Mouse (Mus musculus) forebrain, postnatal 0 days (tissue): Measurements from ENCODE around the gene Galns. TPM values are rescaled to one million over a fixed set of nuclear protein-coding genes. Genes with fewer than 3 reads are reported as not detected.

ENCODE experiments used
- ATAC-seq: fragments of 200-750 bp; cut with Nextera tagmentation; 2 replicates; pipeline ENCODE4 v1.8.0; 2017; ENCODE audit warnings: mild to moderate bottlenecking, moderate library complexity
- DNase-seq: peaks from one replicate; pipeline ENCODE4 v3.0.0-alpha.2; 2015
- H3K27ac ChIP-seq: fragments of 300-500 bp; sonication (generic); 2 replicates; pipeline ENCODE4 v1.5.1; 2014; ENCODE audit warnings: low read depth, mild to moderate bottlenecking, antibody characterized with exemption, low read length, moderate library complexity, mixed read lengths
- H3K27me3 ChIP-seq: fragments of 300-500 bp; sonication (generic); 2 replicates; pipeline ENCODE4 v1.6.1; 2014; ENCODE audit warnings: mild to moderate bottlenecking, low read length, mixed read lengths; ENCODE audit not compliant: insufficient read depth
- H3K36me3 ChIP-seq: fragments of 300-500 bp; sonication (generic); 2 replicates; pipeline ENCODE4 v1.6.1; 2014; ENCODE audit warnings: mild to moderate bottlenecking, moderate library complexity; ENCODE audit not compliant: insufficient read depth
- H3K4me1 ChIP-seq: fragments of 300-500 bp; sonication (generic); 2 replicates; pipeline ENCODE4 v1.6.1; 2014; ENCODE audit warnings: antibody characterized with exemption; ENCODE audit not compliant: insufficient read depth
- H3K4me2 ChIP-seq: fragments of 300-500 bp; sonication (generic); 2 replicates; pipeline ENCODE4 v1.6.1; 2014; ENCODE audit warnings: low read depth, mild to moderate bottlenecking, moderate library complexity
- H3K4me3 ChIP-seq: fragments of 300-500 bp; sonication (generic); 2 replicates; pipeline ENCODE4 v1.5.1; 2014; ENCODE audit warnings: low read depth, low read length, mixed read lengths
- H3K9ac ChIP-seq: fragments of 300-500 bp; sonication (generic); 2 replicates; pipeline ENCODE4 v1.6.1; 2014; ENCODE audit warnings: mild to moderate bottlenecking
- H3K9me3 ChIP-seq: fragments of 300-500 bp; sonication (generic); 2 replicates; pipeline ENCODE4 v1.6.1; 2016; ENCODE audit warnings: low read length
- CTCF ChIP-seq: sonication (generic); IDR thresholded peaks from 2 replicates; pipeline ENCODE4 v1.5.1; 2016; ENCODE audit warnings: antibody characterized with exemption, control low read depth, low read depth
- WGBS: fragments of 180-500 bp; shearing (Covaris S2); extraction: QIAGEN DNeasy Blood & Tissue Kit; methylation state at CpG from one replicate; pipeline ENCODE4 v1.1.7; 2014; 5-methylcytosine and 5-hydroxymethylcytosine counted together
- polyA plus RNA-seq: library from polyadenylated mRNA; unstranded; fragments of >200 nt; fragmentation: Nextera tagmentation; extraction: Ambion mirVana; gene quantifications from 2 replicates; pipeline ENCODE4 v1.2.1, GENCODE M21; 2015
- total RNA-seq: library from RNA; depleted of rRNA; stranded (reverse); fragments of >200 nt; gene quantifications from 2 replicates; pipeline ENCODE4 v1.2.3, GENCODE M21; 2014; rRNA removed

Galns gene
- total RNA-seq (8.8 and 12.8 TPM in 2 replicates), polyA plus RNA-seq (6.0 and 8.4 TPM in 2 replicates)

GRCm38 (mm10) chr8:122611295-122612133, at the start of gene Galns, which contains the start of gene Trappc2l:
Gene Galns, minus strand, starts transcription at chr8:122611463.
Gene Trappc2l, plus strand, starts transcription at chr8:122611640.
- H3K9ac ChIP-seq: peak within 1 kb of the TSS; percentile 79

GRCm38 (mm10) chr8:122660022-122660421, 48.8 kb upstream of the Galns start:
- no peak overlapping the region for H3K9ac ChIP-seq
- no peaks in the 10 kb centered on the region for H3K36me3 ChIP-seq
- H3K4me2 ChIP-seq: no peak overlapping the region
- no peak overlapping the region for H3K4me3 ChIP-seq
- no peak overlapping the region for H3K27ac ChIP-seq
- DNase-seq (no peak), ATAC-seq (no peak)
- TF ChIP-seq CTCF: peak; percentile 64
- H3K4me1 ChIP-seq: peaks cover 14% of the 10 kb centered on the region
- H3K27me3 ChIP-seq: no peaks in the 10 kb centered on the region
- H3K9me3 ChIP-seq: no peaks in the 10 kb centered on the region
- 76% methylated on average over 2 of the region's 2 CpGs for WGBS

More at GRCm38 (mm10) chr8:122611295-122612133, at the start of gene Galns, which contains the start of gene Trappc2l:
- H3K27ac ChIP-seq: peak within 1 kb of the TSS; percentile 84
- H3K4me3 ChIP-seq: peak within 1 kb of the TSS; percentile 68
- H3K4me2 ChIP-seq: peak within 1 kb of the TSS; percentile 89
- DNase-seq: peak; percentile 99
- under 1% methylated on average over 57 of the region's 57 CpGs for WGBS
- peaks cover 15% of the 10 kb centered on the region for H3K4me1 ChIP-seq
- H3K9me3 ChIP-seq: no peaks in the 10 kb centered on the region
- no peaks in the 10 kb centered on the region for H3K27me3 ChIP-seq
- peak; percentile 98 for ATAC-seq
- TF ChIP-seq CTCF: peak; percentile 69
- peaks cover 12% of the 10 kb centered on the region; the same call in 1 of the 2 replicates for H3K36me3 ChIP-seq

GRCm38 (mm10) chr8:122658807-122659160, 47.5 kb upstream of the Galns start:
- H3K4me3 ChIP-seq: no peak overlapping the region
- H3K4me1 ChIP-seq: peaks cover 8% of the 10 kb centered on the region
- no peaks in the 10 kb centered on the region for H3K9me3 ChIP-seq
- TF ChIP-seq CTCF: no peak
- H3K27ac ChIP-seq: no peak overlapping the region
- ATAC-seq: no peak
- 77% methylated on average over 9 of the region's 9 CpGs for whole genome bisulfite sequencing
- DNase-seq: no peak
- H3K27me3 ChIP-seq: no peaks in the 10 kb centered on the region
- H3K36me3 ChIP-seq: no peaks in the 10 kb centered on the region
- no peak overlapping the region for H3K9ac ChIP-seq
- no peak overlapping the region for H3K4me2 ChIP-seq

GRCm38 (mm10) chr8:122658149-122658806, 47.0 kb upstream of the Galns start:
- Histone ChIP-seq H3K36me3 (no peaks in the 10 kb centered on the region), H3K9me3 (no peaks in the 10 kb centered on the region), H3K9ac (no peak overlapping the region), H3K4me2 (no peak overlapping the region), H3K27ac (no peak overlapping the region), H3K4me1 (peaks cover 8% of the 10 kb centered on the region), H3K27me3 (no peaks in the 10 kb centered on the region), H3K4me3 (no peak overlapping the region)
- WGBS: 75% methylated on average over 10 of the region's 10 CpGs
- no peak for DNase-seq
- no peak for TF ChIP-seq CTCF
- ATAC-seq: no peak

GRCm38 (mm10) chr8:122656056-122656999, 45.1 kb upstream of the Galns start:
- ATAC-seq: no peak
- H3K27me3 ChIP-seq: no peaks in the 10 kb centered on the region
- WGBS: 90% methylated on average over 13 of the region's 13 CpGs
- TF ChIP-seq CTCF: no peak
- DNase-seq: no peak
- no peak overlapping the region for H3K4me2 ChIP-seq
- no peak overlapping the region for H3K27ac ChIP-seq
- H3K9ac ChIP-seq: no peak overlapping the region
- no peaks in the 10 kb centered on the region for H3K9me3 ChIP-seq
- H3K4me1 ChIP-seq: peaks cover 7% of the 10 kb centered on the region
- no peak overlapping the region for H3K4me3 ChIP-seq
- no peaks in the 10 kb centered on the region for H3K36me3 ChIP-seq

- WGBS: 81% methylated on average over 7 of the region's 7 CpGs
Measured at GRCm38 (mm10) chr8:122654768-122655167, 43.5 kb upstream of the Galns start.

More at GRCm38 (mm10) chr8:122654768-122655167, 43.5 kb upstream of the Galns start:
- no peaks in the 10 kb centered on the region for H3K9me3 ChIP-seq
- H3K4me2 ChIP-seq: no peak overlapping the region
- no peak overlapping the region for H3K9ac ChIP-seq
- no peak for TF ChIP-seq CTCF
- no peaks in the 10 kb centered on the region for H3K4me1 ChIP-seq
- ATAC-seq: no peak
- 0 out of 2 replicates have a peak, but pooled peaks cover under 1% of the 10 kb centered on the region for H3K36me3 ChIP-seq
- no peaks in the 10 kb centered on the region for H3K27me3 ChIP-seq
- DNase-seq: no peak
- no peak overlapping the region for H3K4me3 ChIP-seq
- no peak overlapping the region for H3K27ac ChIP-seq
